ENCODE assay signal across 23 mouse cellular contexts in the genomic region with DNA sequence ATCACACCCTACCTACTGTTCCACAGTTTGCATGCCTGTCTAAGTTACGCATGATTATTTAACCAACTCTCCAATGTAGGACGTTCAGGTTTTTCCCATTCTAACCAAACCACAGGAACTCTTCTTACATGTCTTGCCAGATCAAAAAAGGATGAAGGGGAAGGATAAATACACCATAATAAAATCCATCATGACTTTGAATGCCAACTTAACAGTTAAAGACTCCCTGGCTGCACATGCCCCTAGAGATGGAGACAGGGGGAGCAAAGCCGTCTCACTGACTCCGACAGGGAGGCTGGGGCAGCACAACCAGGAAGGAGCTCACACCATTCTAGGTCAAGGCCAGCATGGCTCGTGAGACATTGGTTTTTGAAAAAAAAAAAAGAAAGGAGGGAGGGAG. TPM values are rescaled to one million over a fixed set of nuclear protein-coding genes. Genes with fewer than 3 reads are reported as not detected.
DNase-seq lines count a peak whose midpoint lies in the region; ATAC-seq and TF ChIP-seq lines count a peak whose summit lies in the region.
"Had no signal": no experiment of that assay in that cellular context is flagged by ENCODE, and none has a peak within 500 bp of the region (broad histone marks: within the 10 kb centered on the region; RNA-seq: fewer than 3 reads in every experiment).

No protein-coding gene starts in this region.

- H3K4me3 ChIP-seq in ES-Bruce4 (ENCODE audit: low read depth, low read length), result peak overlapping the region; percentile 46
- H3K4me3 ChIP-seq: embryonic facial prominence, embryonic 10.5 days; embryonic facial prominence, embryonic 13.5 days; erythroblast, embryonic 14.5 days; forebrain, embryonic 12.5 days; forebrain, embryonic 15.5 days; hindbrain, embryonic 12.5 days; intestine, embryonic 15.5 days had no signal

- no peak overlapping the region for H3K27ac ChIP-seq in ES-Bruce4 (ENCODE audit: insufficient read depth, low read length)
- H3K27ac ChIP-seq: embryonic facial prominence, embryonic 10.5 days; embryonic facial prominence, embryonic 13.5 days; forebrain, embryonic 12.5 days; forebrain, embryonic 15.5 days; hindbrain, embryonic 12.5 days; intestine, embryonic 15.5 days had no signal

- H3K4me1 ChIP-seq in ES-Bruce4 (ENCODE audit: control insufficient read depth, insufficient read depth, low read length), result no peaks in the 10 kb centered on the region

- peak overlapping the region; percentile 58; the same call in 1 of the 2 replicates for H3K9ac ChIP-seq in ES-Bruce4 (ENCODE audit: low read depth, poor library complexity, severe bottlenecking)
- H3K9ac ChIP-seq: embryonic facial prominence, embryonic 13.5 days; forebrain, embryonic 12.5 days; forebrain, embryonic 15.5 days; hindbrain, embryonic 12.5 days; intestine, embryonic 15.5 days had no signal

- no peaks in the 10 kb centered on the region for H3K9me3 ChIP-seq in ES-Bruce4 (replicated peaks; ENCODE audit: control insufficient read depth, insufficient read depth, low read length, poor library complexity, severe bottlenecking)
- H3K9me3 ChIP-seq: embryonic facial prominence, embryonic 10.5 days; forebrain, embryonic 12.5 days; forebrain, embryonic 15.5 days; hindbrain, embryonic 12.5 days; intestine, embryonic 15.5 days had no signal

- no peaks in the 10 kb centered on the region for H3K27me3 ChIP-seq in ES-Bruce4 (ENCODE audit: control insufficient read depth, insufficient read depth, low read length, poor library complexity, severe bottlenecking)
- H3K27me3 ChIP-seq: embryonic facial prominence, embryonic 13.5 days; forebrain, embryonic 12.5 days; forebrain, embryonic 15.5 days; hindbrain, embryonic 12.5 days; intestine, embryonic 15.5 days had no signal

- DNase-seq in adrenal gland, adult 8-10 months, result peak; percentile 10
- DNase-seq in adrenal gland, adult 18-20 months (ENCODE audit: low spot score in 2 of 2), result no peak
- DNase-seq in adrenal gland, postnatal 14 days, result peak; percentile 45
- DNase-seq in heart, adult 11 months, result no peak
- DNase-seq: cerebellum, adult 11 months; cerebellum, adult 2 months; cerebellum, adult 9-11 months; cerebellum, postnatal 25 days; embryo, embryonic 11 days; gastrocnemius, postnatal 25 days; kidney, adult 18-20 months; kidney, adult 9 months had no signal

- TF ChIP-seq CTCF in ES-Bruce4 (IDR thresholded peaks at IDR 0.05; ENCODE audit: low read depth, low read length), result no peak

- H3K36me3 ChIP-seq in ES-Bruce4 (ENCODE audit: control insufficient read depth, insufficient read depth, low read length, poor library complexity, severe bottlenecking), result peaks cover 18% of the 10 kb centered on the region
- H3K36me3 ChIP-seq: embryonic facial prominence, embryonic 10.5 days; embryonic facial prominence, embryonic 13.5 days; forebrain, embryonic 12.5 days; forebrain, embryonic 15.5 days; hindbrain, embryonic 12.5 days; intestine, embryonic 15.5 days had no signal

- no peak for TF ChIP-seq EP300 in ES-Bruce4 (IDR thresholded peaks at IDR 0.05; ENCODE audit: insufficient read depth, low read depth, low read length)

- no peak for ATAC-seq in granulocyte monocyte progenitor cell, adult 5-6 weeks (replicated peaks; ENCODE audit: poor library complexity, severe bottlenecking)
- ATAC-seq: CD4-positive, CD25-positive, alpha-beta regulatory T cell, adult 4 months; forebrain, embryonic 15.5 days; hindbrain, embryonic 16.5 days; intestine, embryonic 15.5 days had no signal

- TF ChIP-seq POLR2A in ES-Bruce4 (IDR thresholded peaks at IDR 0.05; ENCODE audit: insufficient read depth, low read length), result no peak

RNA-seq across cellular contexts. Expression of a gene that starts 8.0 kb away (rescaled TPM):
- 10 to 100 TPM; 45.6 to 62.5 (median 52.0) TPM for total RNA-seq in adrenal gland, adult 8-10 months (2022)
- total RNA-seq in adrenal gland, adult 18-20 months (2021), result 10 to 100 TPM; 32.3 to 46.1 TPM
- polyA plus RNA-seq in ES-Bruce4 (2011; ENCODE audit: insufficient read depth, insufficient read length, low read depth, missing spikeins), result 182 and 205 TPM in 2 replicates
- total RNA-seq in adrenal gland, postnatal 14 days (2021), result 50.8 and 62.0 TPM in 2 replicates
- total RNA-seq in granulocyte monocyte progenitor cell, adult 5-6 weeks (2014; fragmentation: Nextera tagmentation), result 53.2 and 70.9 TPM in 2 replicates
- total RNA-seq in granulocyte monocyte progenitor cell, adult 5-6 weeks (2017), result 61.3 and 64.5 TPM in 2 replicates

Comparison
In these comparisons a context has a peak if more than half of its experiments do, and no peak if none do; other contexts are left out.
1. DNase-seq: peak in adrenal gland, adult 8-10 months (single experiment) and adrenal gland, postnatal 14 days (single experiment); none in adrenal gland, adult 18-20 months (0 of 2) and heart, adult 11 months (single experiment).